In genomic region chr6:142545132-142545531, GRCm38 (mm10) we compare ENCODE assay signal across 8 mouse cellular contexts. TPM values are rescaled to one million over a fixed set of nuclear protein-coding genes. Genes with fewer than 3 reads are reported as not detected.
DNase-seq lines count a peak whose midpoint lies in the region; ATAC-seq and TF ChIP-seq lines count a peak whose summit lies in the region.

No protein-coding gene starts in this region.

- no peak overlapping the region for H3K27ac ChIP-seq in lung, embryonic 16.5 days (ENCODE audit: low read length)
- no peak overlapping the region for H3K27ac ChIP-seq in forebrain, embryonic 14.5 days (ENCODE audit: low read depth, low read length)
- peak overlapping the region; percentile 45; the same call in 1 of the 2 replicates for H3K27ac ChIP-seq in intestine, embryonic 15.5 days
- H3K27ac ChIP-seq in neural tube, embryonic 13.5 days (replicated peaks) = no peak overlapping the region
- H3K27ac ChIP-seq in cerebellum, adult 2 months (ENCODE audit: insufficient read depth, low read length) = no peak overlapping the region

- 50% methylated on average over 14 of the region's 14 CpGs for WGBS in lung, embryonic 16.5 days
- 55% methylated on average over 14 of the region's 14 CpGs for WGBS in forebrain, embryonic 14.5 days
- WGBS in intestine, embryonic 15.5 days = 59% methylated on average over 14 of the region's 14 CpGs
- 52% methylated on average over 14 of the region's 14 CpGs for WGBS in neural tube, embryonic 13.5 days
- WGBS in cerebellum, adult 2 months = 50% methylated on average over 14 of the region's 14 CpGs

- H3K9ac ChIP-seq in lung, embryonic 16.5 days (ENCODE audit: low read length) = no peak overlapping the region
- no peak overlapping the region for H3K9ac ChIP-seq in forebrain, embryonic 14.5 days (ENCODE audit: low read length)
- no peak overlapping the region for H3K9ac ChIP-seq in intestine, embryonic 15.5 days
- H3K9ac ChIP-seq in neural tube, embryonic 13.5 days = no peak overlapping the region

- H3K27me3 ChIP-seq in lung, embryonic 16.5 days (ENCODE audit: control insufficient read depth, insufficient read depth, low read depth, low read length) = no peaks in the 10 kb centered on the region
- H3K27me3 ChIP-seq in forebrain, embryonic 14.5 days (replicated peaks; ENCODE audit: control insufficient read depth, insufficient read depth, low read length) = no peaks in the 10 kb centered on the region
- H3K27me3 ChIP-seq in intestine, embryonic 15.5 days (replicated peaks) = no peaks in the 10 kb centered on the region
- no peaks in the 10 kb centered on the region for H3K27me3 ChIP-seq in neural tube, embryonic 13.5 days
- H3K27me3 ChIP-seq in cerebellum, adult 2 months (ENCODE audit: control insufficient read depth, insufficient read depth, low read length) = no peaks in the 10 kb centered on the region

- ATAC-seq in lung, embryonic 16.5 days (ENCODE audit: low read depth) = 0 out of 2 replicates have a peak, but pooled peaks have one; percentile 7
- ATAC-seq in forebrain, embryonic 14.5 days = no peak
- peak; percentile 62 for ATAC-seq in intestine, embryonic 15.5 days
- no peak for ATAC-seq in neural tube, embryonic 13.5 days (ENCODE audit: low read depth)

- intact Hi-C loops in gastrocnemius, postnatal 14 days (cut with DNase I; ENCODE audit: low total_unique reads) = no loop called here

- no peak overlapping the region for H3K4me3 ChIP-seq in lung, embryonic 16.5 days (ENCODE audit: low read length)
- no peak overlapping the region for H3K4me3 ChIP-seq in forebrain, embryonic 14.5 days (ENCODE audit: low read depth, low read length)
- no peak overlapping the region for H3K4me3 ChIP-seq in intestine, embryonic 15.5 days (replicated peaks)
- no peak overlapping the region for H3K4me3 ChIP-seq in neural tube, embryonic 13.5 days
- no peak overlapping the region for H3K4me3 ChIP-seq in cerebellum, adult 2 months (replicated peaks; ENCODE audit: insufficient read depth, low read depth, low read length)

- peak overlapping the region; percentile 27; the same call in 1 of the 2 replicates for H3K4me2 ChIP-seq in lung, embryonic 16.5 days (ENCODE audit: low read depth, low read length)
- 0 out of 2 replicates have a peak overlapping the region, but pooled peaks have one; percentile 8 for H3K4me2 ChIP-seq in forebrain, embryonic 14.5 days (ENCODE audit: low read length)
- H3K4me2 ChIP-seq in intestine, embryonic 15.5 days (replicated peaks) = 0 out of 2 replicates have a peak overlapping the region, but pooled peaks have one; percentile 2
- 0 out of 2 replicates have a peak overlapping the region, but pooled peaks have one; percentile 21 for H3K4me2 ChIP-seq in neural tube, embryonic 13.5 days

- DNase-seq in lung, postnatal 25 days (ENCODE audit: low spot score) = no peak
- no peak for DNase-seq in forebrain, embryonic 14.5 days (ENCODE audit: low spot score)
- no peak for DNase-seq in gastrocnemius, adult 18-20 months (ENCODE audit: low spot score)
- no peak for DNase-seq in cerebellum, adult 2 months
- no peak for DNase-seq in gastrocnemius, postnatal 14 days

- no peaks in the 10 kb centered on the region for H3K36me3 ChIP-seq in lung, embryonic 16.5 days (ENCODE audit: control insufficient read depth, insufficient read depth, low read length)
- no peaks in the 10 kb centered on the region for H3K36me3 ChIP-seq in forebrain, embryonic 14.5 days (ENCODE audit: control insufficient read depth, insufficient read depth, low read length)
- no peaks in the 10 kb centered on the region for H3K36me3 ChIP-seq in intestine, embryonic 15.5 days
- no peaks in the 10 kb centered on the region for H3K36me3 ChIP-seq in neural tube, embryonic 13.5 days

- peaks cover 13% of the 10 kb centered on the region for H3K4me1 ChIP-seq in lung, embryonic 16.5 days (replicated peaks; ENCODE audit: control insufficient read depth, insufficient read depth, low read length)
- H3K4me1 ChIP-seq in forebrain, embryonic 14.5 days (ENCODE audit: control insufficient read depth, insufficient read depth, low read length) = no peaks in the 10 kb centered on the region
- no peaks in the 10 kb centered on the region for H3K4me1 ChIP-seq in intestine, embryonic 15.5 days (replicated peaks)
- 0 out of 2 replicates have a peak, but pooled peaks cover 5% of the 10 kb centered on the region for H3K4me1 ChIP-seq in neural tube, embryonic 13.5 days (replicated peaks)
- H3K4me1 ChIP-seq in cerebellum, adult 2 months (ENCODE audit: control insufficient read depth, insufficient read depth, low read length) = no peaks in the 10 kb centered on the region

- no peak for TF ChIP-seq CTCF in cerebellum, adult 2 months (IDR thresholded peaks at IDR 0.05; ENCODE audit: borderline replicate concordance, insufficient read depth, low read depth, low read length)

- H3K9me3 ChIP-seq in lung, embryonic 16.5 days (ENCODE audit: control insufficient read depth, low read length) = no peaks in the 10 kb centered on the region
- H3K9me3 ChIP-seq in forebrain, embryonic 14.5 days (replicated peaks; ENCODE audit: control insufficient read depth, low read length) = no peaks in the 10 kb centered on the region
- no peaks in the 10 kb centered on the region for H3K9me3 ChIP-seq in intestine, embryonic 15.5 days
- H3K9me3 ChIP-seq in neural tube, embryonic 13.5 days = no peaks in the 10 kb centered on the region

- TF ChIP-seq POLR2A in cerebellum, adult 2 months (IDR thresholded peaks at IDR 0.05; ENCODE audit: borderline replicate concordance, insufficient read depth, low read length) = no peak

RNA-seq across cellular contexts. Expression of gene Kcnj8, which starts 26.3 kb away (rescaled TPM):
- 17.8 and 18.8 TPM in 2 replicates for polyA plus RNA-seq in lung, embryonic 16.5 days (2015; fragmentation: Nextera tagmentation; extraction: Ambion mirVana)
- 15.0 TPM in 2 replicates for polyA plus RNA-seq in forebrain, embryonic 14.5 days (2014; fragmentation: Nextera tagmentation; extraction: Ambion mirVana)
- 37.2 and 40.6 TPM in 2 replicates for polyA plus RNA-seq in intestine, embryonic 15.5 days (2015; fragmentation: Nextera tagmentation; extraction: Ambion mirVana)
- 9.9 and 11.0 TPM in 2 replicates for polyA plus RNA-seq in neural tube, embryonic 13.5 days (2015; fragmentation: Nextera tagmentation; extraction: Ambion mirVana)
- 1 to 10 TPM; 4.3 to 7.4 TPM for total RNA-seq in gastrocnemius, adult 18-20 months (2021)
- 5.8 and 6.1 TPM in 2 replicates for polyA plus RNA-seq in cerebellum, adult 2 months (2012; rRNA removed)
- total RNA-seq in gastrocnemius, postnatal 14 days (2021) = 10 to 100 TPM; 20.7 to 21.4 TPM

RNA-seq across cellular contexts. Expression of gene Ldhb, which starts 37.4 kb away (rescaled TPM):
- 226 and 231 TPM in 2 replicates for polyA plus RNA-seq in lung, embryonic 16.5 days (2015; fragmentation: Nextera tagmentation; extraction: Ambion mirVana)
- 544 and 576 TPM in 2 replicates for polyA plus RNA-seq in forebrain, embryonic 14.5 days (2014; fragmentation: Nextera tagmentation; extraction: Ambion mirVana)
- 93.1 and 100 TPM in 2 replicates for polyA plus RNA-seq in intestine, embryonic 15.5 days (2015; fragmentation: Nextera tagmentation; extraction: Ambion mirVana)
- 522 and 568 TPM in 2 replicates for polyA plus RNA-seq in neural tube, embryonic 13.5 days (2015; fragmentation: Nextera tagmentation; extraction: Ambion mirVana)
- total RNA-seq in gastrocnemius, adult 18-20 months (2021) = 100 to 1,000 TPM; 379 to 613 TPM
- 1,547 and 1,570 TPM in 2 replicates for polyA plus RNA-seq in cerebellum, adult 2 months (2012; rRNA removed)
- total RNA-seq in gastrocnemius, postnatal 14 days (2021) = 100 to 1,000 TPM; 112 to 138 TPM

Comparison
In these comparisons a context has a peak if more than half of its experiments do, and no peak if none do; other contexts are left out.
1. ATAC-seq: peak in lung, embryonic 16.5 days (single experiment) and intestine, embryonic 15.5 days (single experiment); none in forebrain, embryonic 14.5 days (single experiment) and neural tube, embryonic 13.5 days (single experiment).
2. Peak in every context shown above with its lines, with median percentiles within 50 percentile points of each other: H3K4me2 ChIP-seq.